Mouse (Mus musculus): ENCODE results near the gene Them7. TPM values are rescaled to one million over a fixed set of nuclear protein-coding genes. Genes with fewer than 3 reads are reported as not detected.

The Them7 gene
- polyA plus RNA-seq, 1 experiment from 2014 or later, result 0.40 TPM

DNA sequence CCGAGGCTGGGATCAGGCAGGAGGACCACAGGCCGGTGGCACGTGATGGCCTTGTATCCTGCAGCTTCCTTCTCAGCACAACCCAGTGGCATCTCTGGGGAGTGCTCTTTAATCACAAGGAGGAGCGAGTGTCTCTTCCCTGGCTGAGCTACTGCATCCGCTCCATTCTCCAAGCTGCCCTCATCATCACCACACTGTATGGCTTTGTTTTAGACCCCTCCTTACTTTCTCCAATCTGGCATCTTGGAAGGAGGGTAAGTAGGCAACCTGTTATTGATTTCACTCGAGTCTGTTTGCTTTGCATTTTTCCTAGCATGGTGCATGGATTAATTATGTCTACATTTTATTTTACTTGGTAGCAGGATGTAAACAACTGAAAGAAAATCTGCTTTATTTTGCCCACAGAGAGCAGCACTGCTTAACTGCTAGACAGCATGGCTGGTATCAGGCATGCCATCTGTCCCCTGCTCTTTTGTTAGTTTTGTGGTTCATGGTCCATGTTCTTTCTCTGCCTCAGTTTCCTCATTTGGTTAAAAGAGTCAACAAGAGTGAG lies 79.9 kb downstream of the Them7 start:
- no peak for DNase-seq (ENCODE audit: low spot score)

GRCm38 (mm10) chr2:105305876-105306275 lies 81.8 kb downstream of the Them7 start:
- DNase-seq (ENCODE audit: low spot score), result no peak

GRCm38 (mm10) chr2:105311414-105311813 lies 87.3 kb downstream of the Them7 start:
- DNase-seq (ENCODE audit: low spot score), result no peak

- DNase-seq (ENCODE audit: low spot score), result no peak
Measured at GRCm38 (mm10) chr2:105311991-105312390, 87.9 kb downstream of the Them7 start.

DNA sequence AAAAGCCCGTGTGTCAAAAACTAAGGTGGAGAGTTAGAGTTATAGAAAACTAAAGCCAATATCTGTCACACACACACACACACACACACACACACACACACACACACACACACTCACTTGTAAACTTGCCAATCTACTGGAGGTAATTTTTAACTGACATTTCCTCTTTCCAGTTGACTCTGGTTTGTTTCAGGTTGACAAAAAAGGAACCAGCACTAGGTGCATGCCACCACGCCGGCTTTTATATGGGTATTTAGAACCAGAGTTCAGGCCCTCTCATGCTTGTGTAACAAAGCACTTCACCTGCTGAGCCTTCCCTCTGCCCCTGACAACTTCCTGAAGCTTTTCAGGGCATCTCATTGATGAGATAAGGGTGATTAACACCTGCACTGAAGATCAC lies 89.0 kb downstream of the Them7 start:
- no peak for DNase-seq (ENCODE audit: low spot score)

DNA sequence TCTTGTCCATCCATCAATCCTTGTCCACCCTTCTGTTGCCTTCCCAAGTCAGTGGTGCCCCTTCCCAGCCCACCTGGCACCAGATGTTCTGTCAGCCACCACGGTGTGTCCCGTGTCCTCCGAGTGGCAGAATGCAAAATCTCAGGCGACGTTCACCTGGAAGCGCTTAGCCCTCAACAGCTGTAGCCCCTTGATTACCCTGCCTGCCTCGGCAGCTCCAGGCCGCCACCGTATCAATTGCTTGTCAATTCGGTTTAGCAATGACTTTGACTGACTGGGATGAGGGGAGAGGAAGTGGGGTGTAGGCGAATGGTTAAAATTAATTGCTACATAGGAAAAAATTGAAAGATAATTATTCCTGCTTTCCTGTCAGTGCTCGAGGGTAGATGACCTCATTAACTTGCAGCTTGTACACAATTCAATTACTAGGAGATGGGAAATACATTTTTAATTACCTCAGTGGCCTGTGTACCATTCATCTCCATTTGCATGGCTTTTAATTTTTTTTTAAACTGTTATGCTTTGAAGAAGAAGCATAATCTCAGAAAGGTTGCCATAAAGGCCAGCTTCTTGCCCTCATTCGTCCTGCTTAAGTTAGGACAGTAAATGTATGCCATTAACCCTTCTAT lies 93.5 kb downstream of the Them7 start:
- DNase-seq (ENCODE audit: low spot score), result no peak

DNA sequence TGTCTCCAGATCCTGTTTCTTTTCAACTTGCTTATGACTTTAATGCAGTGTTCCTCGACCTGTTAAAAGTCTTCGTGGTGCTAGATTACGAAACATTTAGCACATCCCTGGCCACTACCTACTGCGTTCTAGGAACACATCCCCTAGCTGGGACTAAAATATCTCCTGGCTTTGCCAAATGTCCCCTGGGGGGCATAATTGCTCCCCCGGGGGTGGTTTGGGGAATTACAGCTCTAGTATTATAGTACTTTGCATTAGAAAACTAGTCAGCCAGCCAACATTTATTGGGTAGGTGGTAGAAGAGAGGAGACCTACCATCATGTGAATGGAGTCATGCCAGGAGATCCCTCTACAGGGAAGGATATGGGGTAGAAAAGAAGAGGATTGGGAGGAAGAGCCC lies 101.9 kb downstream of the Them7 start:
- no peak for DNase-seq (ENCODE audit: low spot score)

- DNase-seq (ENCODE audit: low spot score), result no peak
Measured at GRCm38 (mm10) chr2:105330024-105330423, 105.9 kb downstream of the Them7 start.

GRCm38 (mm10) chr2:105333107-105333506 lies 109.0 kb downstream of the Them7 start:
- no peak for DNase-seq (ENCODE audit: low spot score)

GRCm38 (mm10) chr2:105333976-105334713 lies 110.0 kb downstream of the Them7 start:
- peak; percentile 54 for DNase-seq (ENCODE audit: low spot score)

DNA sequence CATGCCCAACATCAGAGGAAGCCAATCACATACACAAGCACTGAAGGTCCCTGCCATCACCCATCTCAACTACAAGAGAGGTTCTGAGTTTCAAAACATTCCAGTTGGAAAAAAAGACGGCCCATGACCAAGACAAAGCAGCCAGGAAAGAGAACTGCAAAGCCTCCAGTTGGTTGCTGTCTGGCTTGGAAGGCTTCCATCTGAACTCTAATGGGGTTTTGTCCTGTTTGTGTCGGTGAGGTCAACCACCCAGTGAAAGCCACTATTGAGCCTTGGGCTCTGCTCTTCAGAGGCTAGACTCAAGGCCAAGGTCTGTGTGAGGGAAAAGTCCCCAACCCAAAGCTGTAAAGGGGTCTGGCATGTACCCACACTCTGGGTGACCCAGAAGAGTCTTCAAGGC lies 111.5 kb downstream of the Them7 start:
- DNase-seq (ENCODE audit: low spot score), result no peak

DNA sequence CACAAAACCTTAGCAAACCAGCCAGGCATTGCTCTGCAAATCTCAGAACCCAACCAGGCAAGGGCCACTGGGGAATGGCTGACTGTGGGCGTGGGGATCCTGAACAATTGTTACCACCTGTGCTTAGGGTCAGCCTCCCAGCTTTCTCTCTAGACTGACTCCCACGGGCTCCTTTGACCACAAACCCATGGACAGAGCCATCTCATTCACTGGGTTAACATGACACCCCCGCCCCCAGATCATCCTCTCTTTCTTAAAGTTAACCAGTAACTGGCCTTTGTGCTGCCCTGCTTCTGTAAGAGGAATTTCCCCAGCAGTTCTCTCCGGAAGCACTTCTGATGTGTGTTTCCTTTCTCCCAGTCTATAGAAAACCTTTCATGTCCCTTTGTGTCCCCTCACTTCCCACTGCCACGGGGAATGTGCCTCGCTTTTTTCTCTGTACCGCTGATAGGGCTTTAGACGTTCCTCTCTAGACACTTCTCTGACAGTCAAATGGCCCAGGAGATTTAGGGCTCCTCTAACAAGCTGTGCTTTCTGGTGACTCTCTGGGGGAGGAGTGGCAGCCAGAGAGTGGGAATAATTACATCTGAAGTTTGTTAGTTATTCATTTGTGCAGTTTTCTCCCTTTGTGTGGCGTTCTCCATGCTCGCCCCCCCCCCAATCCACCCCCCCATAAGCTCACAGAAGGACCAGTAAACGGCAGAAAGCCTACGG lies 112.4 kb downstream of the Them7 start:
- DNase-seq (ENCODE audit: low spot score), result no peak

- no peak for DNase-seq (ENCODE audit: low spot score)
Measured at GRCm38 (mm10) chr2:105337171-105337875, 113.2 kb downstream of the Them7 start.

GRCm38 (mm10) chr2:105339993-105340392 lies 115.9 kb downstream of the Them7 start:
- no peak for DNase-seq (ENCODE audit: low spot score)

DNA sequence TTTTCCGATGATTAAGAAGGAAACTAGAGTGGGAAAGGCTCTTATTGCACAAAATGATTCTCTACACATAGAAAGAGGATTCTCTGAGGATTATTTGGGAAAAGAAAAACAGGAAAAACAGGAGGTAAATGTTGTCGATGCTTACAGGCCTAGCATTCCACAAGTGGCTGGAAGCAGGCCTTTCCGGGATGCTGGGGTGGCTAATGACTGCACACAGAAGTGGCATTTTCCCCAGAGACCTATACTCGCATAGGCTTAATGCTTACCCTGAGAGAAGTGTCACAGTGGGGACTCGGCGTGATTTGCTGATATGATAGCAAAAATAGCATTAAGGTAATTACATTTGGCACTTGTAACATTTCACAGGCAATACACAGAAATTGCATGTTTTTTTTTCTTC lies 124.8 kb downstream of the Them7 start:
- DNase-seq (ENCODE audit: low spot score), result no peak

- no peak for DNase-seq (ENCODE audit: low spot score)
Measured at GRCm38 (mm10) chr2:105356791-105357190, 132.7 kb downstream of the Them7 start.

DNA sequence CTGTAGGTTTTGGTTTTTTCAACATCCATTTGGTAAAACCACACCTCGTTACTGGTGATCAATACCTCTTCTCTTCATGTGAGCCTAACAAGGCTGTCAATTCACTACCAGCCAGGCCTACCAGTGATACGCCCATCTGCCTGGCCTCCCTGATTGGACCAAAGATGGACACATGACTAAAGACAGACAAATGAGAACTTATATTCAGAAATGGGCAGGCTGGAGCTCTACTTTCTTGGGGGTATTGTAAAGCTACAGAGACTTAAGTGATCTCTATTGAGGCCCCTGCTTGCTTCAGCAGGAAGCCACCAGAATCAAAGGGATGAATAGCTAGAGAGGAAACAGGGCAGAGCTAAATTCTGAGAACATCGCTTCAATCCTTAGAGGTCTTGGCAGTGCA lies 133.9 kb downstream of the Them7 start:
- DNase-seq (ENCODE audit: low spot score), result no peak

GRCm38 (mm10) chr2:105367623-105368022 lies 143.5 kb downstream of the Them7 start:
- no peak for DNase-seq (ENCODE audit: low spot score)

DNA sequence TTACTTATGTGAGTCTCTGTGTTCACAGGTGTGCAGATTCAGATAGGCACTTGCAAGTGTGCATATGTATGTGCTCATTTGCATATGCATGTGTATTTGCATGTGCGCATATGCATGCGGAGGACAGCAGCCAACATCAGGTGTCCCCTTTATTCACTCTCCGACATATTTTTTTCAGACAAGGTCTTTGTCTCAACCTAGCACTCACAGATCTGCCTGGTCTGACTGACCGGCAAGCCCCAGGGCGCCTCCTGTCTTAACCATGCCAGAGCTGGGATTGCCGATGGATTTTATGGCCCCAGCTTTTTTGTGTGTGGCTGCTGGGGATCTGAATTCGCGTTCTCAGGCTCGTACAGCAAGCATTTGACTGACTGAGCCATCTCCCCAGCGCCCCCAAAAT lies 146.1 kb downstream of the Them7 start:
- no peak for DNase-seq (ENCODE audit: low spot score)

GRCm38 (mm10) chr2:105370698-105371097 lies 146.6 kb downstream of the Them7 start:
- DNase-seq (ENCODE audit: low spot score), result no peak

DNA sequence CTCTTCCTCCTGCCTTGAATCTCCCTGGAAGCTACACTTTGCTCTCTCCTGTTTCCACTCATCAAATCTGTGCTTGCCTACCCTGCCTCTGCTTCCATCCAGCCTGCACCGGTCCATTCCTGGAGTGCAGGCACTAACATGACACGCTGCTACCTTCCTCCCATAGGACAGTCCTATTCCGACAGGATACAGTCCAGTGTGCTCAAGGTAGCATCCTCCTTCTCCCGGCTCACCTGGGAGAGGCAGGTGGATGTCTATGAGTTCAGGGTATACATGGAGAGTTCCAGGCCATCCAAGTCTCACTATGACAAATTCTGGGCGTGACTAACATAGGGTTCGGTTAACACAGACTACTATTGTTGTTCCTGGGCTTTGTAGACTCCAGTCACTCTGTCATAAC lies 148.0 kb downstream of the Them7 start:
- no peak for DNase-seq (ENCODE audit: low spot score)

- DNase-seq (ENCODE audit: low spot score), result no peak
Measured at GRCm38 (mm10) chr2:105372727-105373126, 148.6 kb downstream of the Them7 start.
